Comparison of ENCODE assay signal across 9 mouse cellular contexts in genomic region chr11:29636759-29637200, GRCm38 (mm10). TPM values are rescaled to one million over a fixed set of nuclear protein-coding genes. Genes with fewer than 3 reads are reported as not detected.
DNase-seq lines count a peak whose midpoint lies in the region; ATAC-seq lines count a peak whose summit lies in the region.
"Had no signal": no experiment of that assay in that cellular context is flagged by ENCODE, and none has a peak within 500 bp of the region (broad histone marks: within the 10 kb centered on the region; RNA-seq: fewer than 3 reads in every experiment).

No protein-coding gene starts in this region.

- intact Hi-C loops in left cerebral cortex, postnatal 14 days (cut with DNase I), result no loop called here

- DNase-seq in midbrain, embryonic 10.5 days (ENCODE audit: low spot score), result no peak
- DNase-seq in heart, postnatal 4 days, result peak; percentile 82
- DNase-seq in midbrain, embryonic 14.5 days, result no peak
- DNase-seq in left cerebral cortex, postnatal 14 days (ENCODE audit: low spot score in 2 of 2), result no peak
- no peak for DNase-seq in cerebellum, postnatal 4 days (ENCODE audit: low spot score in 2 of 2)
- no peak for DNase-seq in cerebellum, adult 9-11 months

- peak overlapping the region; percentile 52; the same call in 1 of the 2 replicates for H3K27ac ChIP-seq in midbrain, embryonic 10.5 days (replicated peaks)
- H3K27ac ChIP-seq in midbrain, embryonic 15.5 days, result no peak overlapping the region
- H3K27ac ChIP-seq in embryonic facial prominence, embryonic 12.5 days, result 0 out of 2 replicates have a peak overlapping the region, but pooled peaks have one; percentile 11
- H3K27ac ChIP-seq in midbrain, embryonic 14.5 days (replicated peaks; ENCODE audit: low read depth, low read length), result no peak overlapping the region
- H3K27ac ChIP-seq: macrophage had no signal

- ATAC-seq in midbrain, embryonic 15.5 days (replicated peaks), result no peak; the same call in 1 of the 2 replicates
- ATAC-seq in embryonic facial prominence, embryonic 12.5 days (ENCODE audit: insufficient number of reproducible peaks, insufficient read depth, low FRiP score, low TSS enrichment), result no peak; the same call in 1 of the 2 replicates
- peak; percentile 55; the same call in 1 of the 2 replicates for ATAC-seq in midbrain, embryonic 14.5 days (ENCODE audit: low FRiP score, low TSS enrichment)

- WGBS in midbrain, embryonic 10.5 days, result 57% methylated on average over 6 of the region's 6 CpGs
- 37% methylated on average over 6 of the region's 6 CpGs for WGBS in midbrain, embryonic 15.5 days
- WGBS in embryonic facial prominence, embryonic 12.5 days, result 53% methylated on average over 6 of the region's 6 CpGs
- 34% methylated on average over 6 of the region's 6 CpGs for WGBS in midbrain, embryonic 14.5 days

- H3K4me1 ChIP-seq in midbrain, embryonic 10.5 days, result peaks cover 5% of the 10 kb centered on the region; the same call in 1 of the 2 replicates
- no peaks in the 10 kb centered on the region for H3K4me1 ChIP-seq in midbrain, embryonic 15.5 days
- H3K4me1 ChIP-seq in embryonic facial prominence, embryonic 12.5 days, result peaks cover 6% of the 10 kb centered on the region; the same call in 1 of the 2 replicates
- no peaks in the 10 kb centered on the region for H3K4me1 ChIP-seq in midbrain, embryonic 14.5 days (ENCODE audit: control insufficient read depth, insufficient read depth, low read length)

- H3K27me3 ChIP-seq in midbrain, embryonic 10.5 days (ENCODE audit: low read depth, poor library complexity, severe bottlenecking), result no peaks in the 10 kb centered on the region
- H3K27me3 ChIP-seq in midbrain, embryonic 15.5 days (replicated peaks), result no peaks in the 10 kb centered on the region
- no peaks in the 10 kb centered on the region for H3K27me3 ChIP-seq in embryonic facial prominence, embryonic 12.5 days
- no peaks in the 10 kb centered on the region for H3K27me3 ChIP-seq in midbrain, embryonic 14.5 days (ENCODE audit: control insufficient read depth, insufficient read depth, low read length)

- H3K9ac ChIP-seq in midbrain, embryonic 15.5 days, result no peak overlapping the region
- H3K9ac ChIP-seq in embryonic facial prominence, embryonic 12.5 days, result no peak overlapping the region
- no peak overlapping the region for H3K9ac ChIP-seq in midbrain, embryonic 14.5 days (replicated peaks; ENCODE audit: low read length)

- no peak overlapping the region for H3K4me3 ChIP-seq in midbrain, embryonic 10.5 days
- H3K4me3 ChIP-seq in midbrain, embryonic 15.5 days, result no peak overlapping the region
- no peak overlapping the region for H3K4me3 ChIP-seq in embryonic facial prominence, embryonic 12.5 days
- H3K4me3 ChIP-seq in midbrain, embryonic 14.5 days (replicated peaks; ENCODE audit: low read depth, low read length), result no peak overlapping the region

- no peak overlapping the region for H3K4me2 ChIP-seq in midbrain, embryonic 15.5 days
- no peak overlapping the region for H3K4me2 ChIP-seq in embryonic facial prominence, embryonic 12.5 days (replicated peaks)
- H3K4me2 ChIP-seq in midbrain, embryonic 14.5 days (ENCODE audit: low read length), result no peak overlapping the region

- no peaks in the 10 kb centered on the region for H3K9me3 ChIP-seq in midbrain, embryonic 10.5 days (replicated peaks)
- no peaks in the 10 kb centered on the region for H3K9me3 ChIP-seq in midbrain, embryonic 15.5 days
- no peaks in the 10 kb centered on the region for H3K9me3 ChIP-seq in embryonic facial prominence, embryonic 12.5 days
- H3K9me3 ChIP-seq in midbrain, embryonic 14.5 days (ENCODE audit: control insufficient read depth, low read length), result no peaks in the 10 kb centered on the region

- no peaks in the 10 kb centered on the region for H3K36me3 ChIP-seq in midbrain, embryonic 10.5 days
- H3K36me3 ChIP-seq in midbrain, embryonic 15.5 days (replicated peaks), result no peaks in the 10 kb centered on the region
- no peaks in the 10 kb centered on the region for H3K36me3 ChIP-seq in embryonic facial prominence, embryonic 12.5 days
- H3K36me3 ChIP-seq in midbrain, embryonic 14.5 days (ENCODE audit: control insufficient read depth, insufficient read depth, low read length), result no peaks in the 10 kb centered on the region

RNA-seq across cellular contexts. Expression of gene Rtn4, which starts 56.0 kb away (rescaled TPM):
- polyA plus RNA-seq in midbrain, embryonic 10.5 days (2016; fragmentation: Nextera tagmentation; extraction: Ambion mirVana), result 65.8 and 71.1 TPM in 2 replicates
- polyA plus RNA-seq in midbrain, embryonic 15.5 days (2015; fragmentation: Nextera tagmentation; extraction: Ambion mirVana), result 128 and 134 TPM in 2 replicates
- 88.5 and 92.4 TPM in 2 replicates for polyA plus RNA-seq in embryonic facial prominence, embryonic 12.5 days (2016; fragmentation: Nextera tagmentation; extraction: Ambion mirVana)
- total RNA-seq in heart, postnatal 4 days (2021), result 100 to 1,000 TPM; 231 to 239 TPM
- polyA plus RNA-seq in midbrain, embryonic 14.5 days (2014; fragmentation: Nextera tagmentation; extraction: Ambion mirVana), result 110 and 136 TPM in 2 replicates
- total RNA-seq in left cerebral cortex, postnatal 14 days (2021), result 100 to 1,000 TPM; 639 to 692 TPM

Comparison
In these comparisons a context has a peak if more than half of its experiments do, and no peak if none do; other contexts are left out.
1. H3K27ac ChIP-seq: peak in midbrain, embryonic 10.5 days (single experiment) and embryonic facial prominence, embryonic 12.5 days (single experiment); none in midbrain, embryonic 15.5 days (single experiment) and midbrain, embryonic 14.5 days (single experiment).